ENCODE assay signal across 8 mouse cellular contexts in genomic region chr5:38158501-38158946, GRCm38 (mm10). TPM values are rescaled to one million over a fixed set of nuclear protein-coding genes. Genes with fewer than 3 reads are reported as not detected.
A peak's percentile ranks its signal among the peaks of the same experiment; 100 is the strongest.
DNase-seq lines count a peak whose midpoint lies in the region; ATAC-seq and TF ChIP-seq lines count a peak whose summit lies in the region.

No protein-coding gene starts in this region.

- TF ChIP-seq EP300 in liver, embryonic 14.5 days (IDR thresholded peaks at IDR 0.05; ENCODE audit: low read depth), result no peak

- peak; percentile 23; the same call in 1 of the 2 replicates for ATAC-seq in kidney, postnatal 0 days (replicated peaks; ENCODE audit: low FRiP score, low read depth)
- no peak for ATAC-seq in liver, embryonic 14.5 days (ENCODE audit: insufficient read depth)

- no peaks in the 10 kb centered on the region; the same call in 1 of the 2 replicates for H3K4me1 ChIP-seq in kidney, postnatal 0 days (replicated peaks; ENCODE audit: insufficient read depth, low read length)
- H3K4me1 ChIP-seq in liver, embryonic 14.5 days (replicated peaks; ENCODE audit: control insufficient read depth in 2 of 2, insufficient read depth in 2 of 2, low read length in 1 of 2), result no peaks in the 10 kb centered on the region
- no peaks in the 10 kb centered on the region; the same call in 1 of the 2 replicates for H3K4me1 ChIP-seq in small intestine, adult 2 months (ENCODE audit: control insufficient read depth, insufficient read depth, insufficient read length, low read length)

- WGBS in kidney, postnatal 0 days, result 4% methylated on average over 17 of the region's 17 CpGs
- 7% methylated on average over 17 of the region's 17 CpGs for WGBS in liver, embryonic 14.5 days (ENCODE audit: insufficient replicate concordance)
- 7% methylated on average over 17 of the region's 17 CpGs for WGBS in small intestine, adult 2 months

- 0 out of 2 replicates have a peak, but pooled peaks cover 5% of the 10 kb centered on the region for H3K36me3 ChIP-seq in kidney, postnatal 0 days (ENCODE audit: insufficient read depth, low read length)
- H3K36me3 ChIP-seq in liver, embryonic 14.5 days (replicated peaks; ENCODE audit: control insufficient read depth, insufficient read depth, low read depth), result no peaks in the 10 kb centered on the region
- H3K36me3 ChIP-seq in small intestine, adult 2 months (ENCODE audit: control insufficient read depth, insufficient read depth, low read length), result no peaks in the 10 kb centered on the region

- TF ChIP-seq CTCF in kidney, postnatal 0 days (IDR thresholded peaks at IDR 0.05; ENCODE audit: low read depth), result no peak
- TF ChIP-seq CTCF in liver, embryonic 14.5 days (IDR thresholded peaks at IDR 0.05; ENCODE audit: low read depth), result no peak
- TF ChIP-seq CTCF in small intestine, adult 2 months (IDR thresholded peaks at IDR 0.05; ENCODE audit: extremely low read depth, insufficient read length, insufficient replicate concordance, low read depth, low read length), result no peak

- peaks cover 5% of the 10 kb centered on the region; the same call in 1 of the 2 replicates for H3K27me3 ChIP-seq in kidney, postnatal 0 days (ENCODE audit: insufficient read depth, low read length)
- H3K27me3 ChIP-seq in liver, embryonic 14.5 days (ENCODE audit: control insufficient read depth, insufficient read depth, low read length), result peaks cover 36% of the 10 kb centered on the region
- peaks cover 13% of the 10 kb centered on the region; the same call in 1 of the 2 replicates for H3K27me3 ChIP-seq in small intestine, adult 2 months (ENCODE audit: control insufficient read depth, insufficient read depth, low read length)

- no peak for TF ChIP-seq POLR2A in small intestine, adult 2 months (IDR thresholded peaks at IDR 0.05; ENCODE audit: low read depth, low read length)

- H3K9ac ChIP-seq in kidney, postnatal 0 days (ENCODE audit: low read depth, low read length), result peak overlapping the region; percentile 67
- H3K9ac ChIP-seq in liver, embryonic 14.5 days (replicated peaks), result no peak overlapping the region

- peak overlapping the region; percentile 96 for H3K4me2 ChIP-seq in kidney, postnatal 0 days (ENCODE audit: low read length)
- peak overlapping the region; percentile 41 for H3K4me2 ChIP-seq in liver, embryonic 14.5 days (ENCODE audit: low read depth)

- DNase-seq in kidney, postnatal 0 days (ENCODE audit: low spot score), result peak; percentile 6
- no peak for DNase-seq in kidney, adult 8-10 months
- peak; percentile 69 to 75 for DNase-seq in cerebellum, postnatal 10 days
- peak; percentile 58 to 71 for DNase-seq in frontal cortex, postnatal 10 days (ENCODE audit: low spot score in 2 of 2)
- DNase-seq in liver, embryonic 14.5 days (ENCODE audit: low read depth in 3 of 3, low spot score in 3 of 3), result no peak
- no peak for DNase-seq in urinary bladder, postnatal 4 days (ENCODE audit: low spot score in 2 of 2)
- no peak for DNase-seq in yolk sac, embryonic 10.5 days (ENCODE audit: low spot score)

- peak overlapping the region; percentile 71 for H3K4me3 ChIP-seq in kidney, postnatal 0 days (replicated peaks; ENCODE audit: low read depth, low read length)
- peak overlapping the region; percentile 41 to 42; a peak in 3 of 4 replicates for H3K4me3 ChIP-seq in liver, embryonic 14.5 days (ENCODE audit: insufficient read depth in 1 of 2, low read depth in 2 of 2, low read length in 2 of 2)
- H3K4me3 ChIP-seq in small intestine, adult 2 months (ENCODE audit: low read depth, low read length), result peak overlapping the region; percentile 64

- H3K9me3 ChIP-seq in kidney, postnatal 0 days (replicated peaks; ENCODE audit: low read length), result no peaks in the 10 kb centered on the region
- no peaks in the 10 kb centered on the region for H3K9me3 ChIP-seq in liver, embryonic 14.5 days (ENCODE audit: control insufficient read depth, low read length)

- H3K27ac ChIP-seq in kidney, postnatal 0 days, result no peak overlapping the region
- H3K27ac ChIP-seq in liver, embryonic 14.5 days, result no peak overlapping the region
- H3K27ac ChIP-seq in small intestine, adult 2 months (ENCODE audit: insufficient read depth, low read depth, low read length), result no peak overlapping the region

RNA-seq across cellular contexts. Expression of gene Nsg1, which starts 1.2 kb away (rescaled TPM):
- 26.4 and 32.7 TPM in 2 replicates for polyA plus RNA-seq in kidney, postnatal 0 days (2015; fragmentation: Nextera tagmentation; extraction: Ambion mirVana)
- 1.3 and 1.5 TPM in 2 replicates for polyA plus RNA-seq in liver, embryonic 14.5 days (2012; rRNA removed)
- polyA plus RNA-seq in liver, embryonic 14.5 days (2014; fragmentation: Nextera tagmentation; extraction: Ambion mirVana), result 0.35 and 0.71 TPM in 2 replicates
- polyA plus RNA-seq in small intestine, adult 2 months (2012; rRNA removed), result 1.9 and 3.4 TPM in 2 replicates

Comparison
In these comparisons a context has a peak if more than half of its experiments do, and no peak if none do; other contexts are left out.
1. DNase-seq: peak in kidney, postnatal 0 days (single experiment), cerebellum, postnatal 10 days (2 of 2) and frontal cortex, postnatal 10 days (2 of 2); none in kidney, adult 8-10 months (0 of 2), liver, embryonic 14.5 days (0 of 3), urinary bladder, postnatal 4 days (0 of 2) and yolk sac, embryonic 10.5 days (single experiment).
2. Peak in every context shown above with its lines, with median percentiles within 50 percentile points of each other: H3K4me3 ChIP-seq.